Mouse (Mus musculus) olfactory bulb, adult 2 months (tissue): ENCODE results near the gene Pgf.

ENCODE experiments used
- CTCF ChIP-seq: fragments of 200-500 bp; IDR thresholded peaks from 2 replicates; pipeline ENCODE4 v1.5.1; 2012; ENCODE audit warnings: low read depth, mild to moderate bottlenecking, low read length, moderate library complexity; ENCODE audit not compliant: insufficient read depth
- POLR2A ChIP-seq: fragments of 200-500 bp; IDR thresholded peaks from 2 replicates; pipeline ENCODE4 v1.6.1; 2012; ENCODE audit warnings: mild to moderate bottlenecking, low read depth, low read length, moderate library complexity; ENCODE audit not compliant: insufficient read depth

- TF ChIP-seq CTCF (no peak), POLR2A (no peak)
Measured at GRCm38 (mm10) chr12:85193146-85193545, 15.6 kb upstream of the Pgf start.
